In the genomic region with DNA sequence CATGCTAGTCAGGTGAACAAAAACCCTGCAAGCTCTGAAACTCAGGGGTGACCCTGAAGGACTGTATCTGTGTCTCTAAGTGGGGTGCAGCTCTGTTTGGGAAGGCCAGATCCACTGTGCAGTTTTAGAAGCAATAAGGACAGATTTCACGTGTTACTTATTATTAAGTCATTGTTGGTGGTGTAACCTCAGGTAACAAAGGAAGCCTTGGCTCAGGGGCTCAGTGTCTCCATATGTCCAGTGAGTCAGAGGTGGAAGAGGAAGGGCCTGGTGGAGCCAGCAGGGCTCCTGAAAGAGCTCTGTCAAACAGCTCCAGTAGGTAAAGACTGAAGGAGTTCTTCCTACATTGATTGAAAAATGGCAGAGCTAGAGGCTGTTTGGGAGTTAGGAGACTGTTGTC, we compare ENCODE assay signal across 18 mouse cellular contexts.
"Had no signal": no experiment of that assay in that cellular context is flagged by ENCODE, and none has a peak within 500 bp of the region (broad histone marks: within the 10 kb centered on the region; RNA-seq: fewer than 3 reads in every experiment).

No protein-coding gene starts in this region.

- H3K4me3 ChIP-seq: midbrain, embryonic 10.5 days; midbrain, embryonic 12.5 days; myocyte; neural tube, embryonic 13.5 days; neural tube, embryonic 15.5 days had no signal

- H3K4me1 ChIP-seq: midbrain, embryonic 10.5 days; midbrain, embryonic 12.5 days; neural tube, embryonic 13.5 days; neural tube, embryonic 15.5 days had no signal

- H3K27me3 ChIP-seq: midbrain, embryonic 12.5 days; neural tube, embryonic 13.5 days; neural tube, embryonic 15.5 days had no signal

- DNase-seq: lung, adult 18-20 months; lung, embryonic 14.5 days; lung, postnatal 10 days; lung, postnatal 4 days; midbrain, embryonic 14.5 days; retina, postnatal 1 day; right cerebral cortex, adult 18-20 months; right cerebral cortex, postnatal 25 days; right cerebral cortex, postnatal 4 days; spleen, adult 18-20 months; thymus, adult 18-20 months; thymus, postnatal 25 days; thymus, postnatal 4 days had no signal

- H3K27ac ChIP-seq: midbrain, embryonic 10.5 days; midbrain, embryonic 12.5 days; neural tube, embryonic 13.5 days; neural tube, embryonic 15.5 days had no signal
